Mouse (Mus musculus): Measurements from ENCODE around the gene Olfr9. TPM values are rescaled to one million over a fixed set of nuclear protein-coding genes. Genes with fewer than 3 reads are reported as not detected.
"Not testable (repeated sequence)": the region's sequence is repeated elsewhere in the genome, so short reads cannot be mapped to it uniquely, and the experiment has no call there.

The Olfr9 gene
- not detected in 2 replicates for total RNA-seq (2015)
- not detected in 2 replicates for total RNA-seq (2017)

DNA sequence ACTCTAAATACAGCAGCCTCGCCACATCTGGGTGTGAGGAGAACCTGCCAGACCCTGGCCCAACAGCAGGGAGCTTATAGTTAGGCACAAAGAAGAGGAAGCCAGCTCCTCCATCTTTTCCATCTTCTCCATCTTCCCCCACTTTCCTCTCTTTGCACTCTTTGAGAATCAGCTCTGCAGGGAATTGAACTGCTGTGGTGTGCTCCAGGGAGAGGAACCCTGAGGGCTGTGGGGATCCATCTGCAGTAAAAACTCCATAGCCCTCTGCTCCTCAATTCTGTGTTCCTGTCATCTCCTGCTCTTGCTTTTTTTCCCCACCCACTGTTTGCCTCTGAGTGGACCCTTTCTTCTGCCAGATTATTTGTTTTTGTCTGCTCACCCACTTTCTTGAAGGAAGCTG is at the start of gene Olfr9:
TSS of gene Olfr9 (plus strand) at position 301 of the 400 bp plus-strand sequence.
- ATAC-seq (ENCODE audit: poor library complexity, severe bottlenecking) = not testable (repeated sequence)

- ATAC-seq (ENCODE audit: poor library complexity, severe bottlenecking) = no peak
These were observed 48.7 kb upstream of the Olfr9 start for GRCm38 (mm10) chr10:128940475-128941061.

DNA sequence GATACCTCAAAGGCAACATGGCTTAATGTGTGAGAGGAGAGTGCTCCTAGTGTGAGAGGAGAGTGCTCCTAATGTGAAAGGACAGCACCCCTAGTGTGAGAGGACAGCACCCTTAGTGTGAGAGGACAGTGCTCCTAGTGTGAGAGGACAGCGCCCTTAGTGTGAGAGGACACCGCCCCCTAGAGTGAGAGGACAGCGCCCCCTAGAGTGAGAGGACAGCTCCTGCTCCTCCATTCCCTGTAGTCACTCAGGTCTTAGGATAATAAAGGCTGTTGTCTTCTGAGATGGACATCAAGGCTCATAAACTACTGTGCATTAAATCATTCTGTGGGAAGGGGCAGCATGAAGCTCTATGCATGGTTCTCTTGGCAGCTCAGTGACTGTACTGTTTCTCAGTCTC is 43.6 kb upstream of the Olfr9 start:
- peak; percentile 63 for ATAC-seq (ENCODE audit: poor library complexity, severe bottlenecking)

- no peak for ATAC-seq (ENCODE audit: poor library complexity, severe bottlenecking)
These were observed 41.7 kb upstream of the Olfr9 start for GRCm38 (mm10) chr10:128947496-128947895.

DNA sequence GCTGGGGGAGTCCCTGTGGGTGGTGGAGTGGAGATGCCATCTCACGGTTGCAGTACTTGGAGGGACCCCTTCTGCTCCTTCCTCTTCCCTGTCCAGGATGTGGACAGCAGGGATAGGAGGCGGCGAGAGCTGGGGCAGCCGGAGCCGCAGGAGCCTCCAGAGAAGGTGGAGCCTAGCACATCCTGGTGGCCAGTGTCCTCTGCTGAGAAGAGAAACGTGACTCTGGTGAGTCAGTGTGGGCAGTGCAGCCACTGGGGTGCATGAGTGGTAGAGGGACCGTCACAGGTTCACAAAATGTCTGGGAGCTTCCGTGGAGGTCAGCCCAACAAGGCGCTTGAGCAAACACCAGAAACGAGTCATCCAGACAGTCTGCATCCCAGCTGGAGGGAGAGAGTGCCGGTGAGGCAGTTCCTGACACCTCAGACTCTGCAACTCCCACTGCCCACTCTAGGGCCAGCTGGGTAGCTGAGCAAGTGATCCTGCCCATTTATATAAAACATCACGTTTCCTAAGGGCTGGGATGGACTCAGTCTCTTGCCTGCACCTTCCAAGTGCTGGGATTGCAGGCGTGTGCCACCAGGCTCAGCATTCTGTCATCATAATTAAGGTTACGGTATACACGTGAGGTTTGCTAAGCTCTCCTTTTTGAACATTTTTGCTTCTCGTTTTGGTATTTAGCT is 38.9 kb upstream of the Olfr9 start:
- ATAC-seq (ENCODE audit: poor library complexity, severe bottlenecking) = no peak

- ATAC-seq (ENCODE audit: poor library complexity, severe bottlenecking) = no peak
These were observed 30.9 kb upstream of the Olfr9 start for GRCm38 (mm10) chr10:128958340-128958739.

- ATAC-seq (ENCODE audit: poor library complexity, severe bottlenecking) = no peak
These were observed 29.1 kb upstream of the Olfr9 start for GRCm38 (mm10) chr10:128960142-128960541.

- peak; percentile 8; the same call in 1 of the 2 replicates for ATAC-seq (ENCODE audit: poor library complexity, severe bottlenecking)
These were observed 28.3 kb upstream of the Olfr9 start, which contains the start of gene Mettl7b for GRCm38 (mm10) chr10:128960590-128961584. TSS of gene Mettl7b (minus strand) at chr10:128960988.

- ATAC-seq (ENCODE audit: poor library complexity, severe bottlenecking) = no peak
These were observed 24.3 kb upstream of the Olfr9 start for GRCm38 (mm10) chr10:128964961-128965360.

GRCm38 (mm10) chr10:128965871-128966270 is 23.4 kb upstream of the Olfr9 start:
- peak; percentile 98 for ATAC-seq (ENCODE audit: poor library complexity, severe bottlenecking)

GRCm38 (mm10) chr10:128968341-128968749 is 20.9 kb upstream of the Olfr9 start:
- no peak for ATAC-seq (ENCODE audit: poor library complexity, severe bottlenecking)

- ATAC-seq (ENCODE audit: poor library complexity, severe bottlenecking) = no peak
These were observed 18.4 kb upstream of the Olfr9 start for GRCm38 (mm10) chr10:128970740-128971250.

- no peak for ATAC-seq (ENCODE audit: poor library complexity, severe bottlenecking)
These were observed 16.4 kb upstream of the Olfr9 start for GRCm38 (mm10) chr10:128972841-128973240.

DNA sequence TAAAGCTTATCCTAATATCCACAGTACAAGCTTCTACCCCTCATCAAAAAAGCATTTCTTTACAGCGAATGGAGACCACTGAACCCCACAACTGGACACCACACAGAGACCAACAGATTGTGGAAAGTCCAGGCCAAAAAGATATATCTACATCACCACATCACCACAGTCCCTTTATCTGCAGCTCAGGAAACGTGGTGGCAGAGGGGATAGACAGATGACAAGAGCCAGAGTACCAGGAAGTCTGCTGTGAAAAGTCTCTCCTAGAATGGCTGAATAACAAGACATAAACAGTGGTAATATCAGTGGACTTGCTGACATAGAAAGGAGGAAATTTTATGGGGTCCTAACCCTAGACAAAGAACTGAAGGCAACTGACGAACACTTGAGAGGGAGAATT is 12.8 kb upstream of the Olfr9 start:
- ATAC-seq (ENCODE audit: poor library complexity, severe bottlenecking) = no peak

GRCm38 (mm10) chr10:128977522-128978114 is 11.6 kb upstream of the Olfr9 start:
- ATAC-seq (ENCODE audit: poor library complexity, severe bottlenecking) = peak; percentile 91

DNA sequence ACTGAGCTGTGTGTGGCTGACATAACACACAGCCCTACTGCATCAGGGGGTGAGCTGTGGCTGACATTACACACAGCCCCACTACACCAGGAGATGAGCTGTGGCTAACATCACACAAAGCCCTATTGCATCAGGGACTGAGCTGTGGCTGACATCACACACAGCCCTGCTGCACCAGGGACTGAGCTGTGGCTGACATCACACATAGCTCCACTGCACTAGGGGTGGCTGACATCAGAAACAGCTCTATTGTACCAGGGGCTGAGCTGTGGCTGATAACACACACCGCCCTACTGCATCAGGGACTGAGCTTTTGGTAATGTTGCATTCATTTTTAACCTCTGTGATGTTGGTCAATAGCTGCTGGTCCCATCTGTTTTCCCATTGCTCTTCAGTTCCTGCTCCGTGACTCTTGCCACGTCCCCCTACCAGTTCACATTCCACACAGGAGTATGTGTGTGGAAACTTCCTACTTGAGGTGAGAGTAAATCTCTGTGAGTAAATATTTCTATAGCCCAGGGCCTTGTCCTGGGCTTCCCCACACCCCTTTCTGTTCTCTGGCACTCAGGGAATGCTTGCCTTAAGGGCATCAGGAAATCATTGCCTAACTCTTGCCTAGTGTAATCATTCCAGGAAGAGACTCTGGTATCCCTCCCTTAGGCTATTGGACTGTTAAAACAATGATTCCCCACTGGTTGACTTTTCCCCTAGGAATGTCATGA is 8.4 kb upstream of the Olfr9 start:
- ATAC-seq (ENCODE audit: poor library complexity, severe bottlenecking) = no peak

- ATAC-seq (ENCODE audit: poor library complexity, severe bottlenecking) = peak; percentile 63
These were observed 1.1 kb downstream of the Olfr9 start for GRCm38 (mm10) chr10:128990129-128990850.

DNA sequence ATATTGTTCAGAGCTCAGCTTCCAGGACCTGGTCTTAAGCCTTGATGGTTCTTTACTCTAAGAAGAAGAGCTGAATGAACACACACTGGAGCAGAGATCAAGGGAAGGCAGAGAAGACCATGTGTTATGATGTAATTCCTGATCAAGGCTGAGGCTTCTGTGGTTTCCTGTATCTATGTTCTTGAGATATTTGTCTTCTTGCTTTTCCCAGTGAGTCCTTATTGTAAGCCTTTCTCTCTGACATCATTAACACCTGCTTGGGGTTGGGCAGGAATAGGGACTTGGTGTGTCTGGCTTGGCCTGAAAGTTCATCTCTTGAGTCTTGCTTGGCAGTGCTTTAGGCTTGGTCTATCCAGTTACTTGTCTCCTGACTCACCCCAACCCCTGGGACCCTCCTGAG is 1.8 kb downstream of the Olfr9 start:
- no peak for ATAC-seq (ENCODE audit: poor library complexity, severe bottlenecking)

GRCm38 (mm10) chr10:128995796-128996195 is 6.6 kb downstream of the Olfr9 start:
- ATAC-seq (ENCODE audit: poor library complexity, severe bottlenecking) = no peak
